Mouse (Mus musculus) limb, embryonic 14.5 days (tissue): ENCODE measurements at regions not wholly inside any gene's neighbourhood (a gene's known extent, or its start where the extent isn't known, plus 50 kb on each side); places are given as distances from the start of the nearest gene placed in this dataset.

Experiments used
- ATAC-seq: fragments of 200-750 bp; cut with Nextera tagmentation; 2 replicates; pipeline ENCODE4 v1.8.0; 2017; ENCODE audit warnings: low read depth, moderate number of reproducible peaks, moderate TSS enrichment; ENCODE audit not compliant: low FRiP score
- DNase-seq: peaks from one replicate; pipeline ENCODE4 v3.0.0-alpha.2; 2015; ENCODE audit warnings: low spot score
- H3K27ac ChIP-seq: fragments of 300-500 bp; sonication (generic); replicated peaks from 2 replicates; pipeline ENCODE4 v1.5.1; 2014; ENCODE audit warnings: low read depth, mild to moderate bottlenecking, low read length, moderate library complexity, mixed read lengths
- H3K27me3 ChIP-seq: fragments of 300-500 bp; sonication (generic); 2 replicates; pipeline ENCODE4 v1.6.1; 2014; ENCODE audit warnings: low read length, mixed read lengths; ENCODE audit not compliant: control insufficient read depth, insufficient read depth
- H3K36me3 ChIP-seq: fragments of 300-500 bp; sonication (generic); 2 replicates; pipeline ENCODE4 v1.6.1; 2014; ENCODE audit warnings: mild to moderate bottlenecking, low read length, moderate library complexity, mixed read lengths; ENCODE audit not compliant: control insufficient read depth, insufficient read depth
- H3K4me1 ChIP-seq: fragments of 300-500 bp; sonication (generic); 2 replicates; pipeline ENCODE4 v1.6.1; 2014; ENCODE audit warnings: antibody characterized with exemption, low read length, mixed read lengths; ENCODE audit not compliant: control insufficient read depth, insufficient read depth
- H3K4me2 ChIP-seq: fragments of 300-500 bp; sonication (generic); replicated peaks from 2 replicates; pipeline ENCODE4 v1.6.1; 2014; ENCODE audit warnings: low read depth, mild to moderate bottlenecking, low read length, moderate library complexity; ENCODE audit not compliant: severe bottlenecking
- H3K4me3 ChIP-seq: fragments of 300-500 bp; sonication (generic); replicated peaks from 2 replicates; pipeline ENCODE4 v1.5.1; 2014; ENCODE audit warnings: low read length
- H3K9ac ChIP-seq: fragments of 300-500 bp; sonication (generic); 2 replicates; pipeline ENCODE4 v1.6.1; 2014; ENCODE audit warnings: mild to moderate bottlenecking, low read depth, low read length, moderate library complexity; ENCODE audit not compliant: severe bottlenecking
- H3K9me3 ChIP-seq: fragments of 300-500 bp; sonication (generic); 2 replicates; pipeline ENCODE4 v1.6.1; 2016; ENCODE audit warnings: low read length; ENCODE audit not compliant: control insufficient read depth
- POLR2A ChIP-seq: fragments of 200-500 bp; IDR thresholded peaks from 2 replicates; pipeline ENCODE4 v1.8.0; 2012; ENCODE audit warnings: inconsistent platforms, mild to moderate bottlenecking, moderate library complexity, borderline replicate concordance; ENCODE audit not compliant: insufficient read depth, insufficient read length; ENCODE audit errors: extremely low read depth
- WGBS: fragments of 180-500 bp; shearing (Covaris S2); extraction: QIAGEN DNeasy Blood & Tissue Kit; methylation state at CpG from one replicate; pipeline ENCODE4 v1.1.7; 2014; 5-methylcytosine and 5-hydroxymethylcytosine counted together

DNA sequence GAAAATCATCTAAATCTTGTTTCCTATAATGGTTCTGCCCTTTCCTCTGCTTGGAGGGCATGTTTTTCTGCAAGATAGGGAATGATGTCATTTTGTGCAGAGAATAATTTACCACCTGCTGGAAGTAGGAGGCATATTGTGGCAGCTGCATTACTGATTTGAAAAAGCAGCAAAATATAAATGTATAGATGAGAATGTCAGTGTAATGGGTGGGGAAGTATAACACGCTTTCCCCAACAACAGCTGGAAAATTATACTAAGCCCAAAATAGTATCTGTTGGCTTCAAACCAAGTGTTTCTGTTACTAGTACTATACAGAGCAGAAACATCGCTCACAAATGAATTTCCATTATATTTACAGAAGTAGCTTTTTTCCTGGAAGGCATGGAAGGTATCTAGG is 1405.9 kb upstream of the Gje1 start:
- WGBS, result 63% methylated on average over 2 of the region's 2 CpGs
- Histone ChIP-seq H3K4me2 (no peak overlapping the region), H3K27ac (no peak overlapping the region), H3K36me3 (no peaks in the 10 kb centered on the region), H3K9me3 (no peaks in the 10 kb centered on the region), H3K4me3 (no peak overlapping the region), H3K27me3 (no peaks in the 10 kb centered on the region), H3K9ac (no peak overlapping the region), H3K4me1 (no peaks in the 10 kb centered on the region)
- TF ChIP-seq POLR2A, result no peak
- DNase-seq, result peak; percentile 75
- ATAC-seq, result peak; percentile 57

DNA sequence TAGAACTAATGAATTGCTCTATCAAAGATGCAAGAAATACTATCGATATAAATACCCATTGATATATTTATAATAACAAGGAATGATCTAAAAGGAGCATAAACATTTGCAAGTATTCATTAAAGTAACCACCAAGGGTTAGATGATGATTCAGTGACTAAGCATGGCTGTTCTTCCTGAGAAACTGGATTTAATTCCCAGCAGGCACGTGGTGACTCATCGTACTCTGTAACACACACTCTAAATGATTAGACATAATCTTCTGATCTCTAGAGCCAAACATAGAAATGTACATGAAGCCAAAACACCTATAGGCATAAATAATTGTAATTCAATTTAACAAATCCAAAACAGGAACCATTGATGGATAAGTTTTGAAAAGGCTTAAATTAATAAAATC is 1370.2 kb upstream of the Gje1 start:
- no peak overlapping the region for H3K27ac ChIP-seq
- no peaks in the 10 kb centered on the region for H3K27me3 ChIP-seq
- H3K9me3 ChIP-seq, result no peaks in the 10 kb centered on the region
- TF ChIP-seq POLR2A, result no peak
- DNase-seq (peak; percentile 15), ATAC-seq (no peak)
- no peaks in the 10 kb centered on the region for H3K36me3 ChIP-seq
- no peak overlapping the region for H3K4me2 ChIP-seq
- WGBS, result 85% methylated on average over 3 of the region's 3 CpGs
- no peak overlapping the region for H3K9ac ChIP-seq
- H3K4me1 ChIP-seq, result no peaks in the 10 kb centered on the region
- H3K4me3 ChIP-seq, result no peak overlapping the region

DNA sequence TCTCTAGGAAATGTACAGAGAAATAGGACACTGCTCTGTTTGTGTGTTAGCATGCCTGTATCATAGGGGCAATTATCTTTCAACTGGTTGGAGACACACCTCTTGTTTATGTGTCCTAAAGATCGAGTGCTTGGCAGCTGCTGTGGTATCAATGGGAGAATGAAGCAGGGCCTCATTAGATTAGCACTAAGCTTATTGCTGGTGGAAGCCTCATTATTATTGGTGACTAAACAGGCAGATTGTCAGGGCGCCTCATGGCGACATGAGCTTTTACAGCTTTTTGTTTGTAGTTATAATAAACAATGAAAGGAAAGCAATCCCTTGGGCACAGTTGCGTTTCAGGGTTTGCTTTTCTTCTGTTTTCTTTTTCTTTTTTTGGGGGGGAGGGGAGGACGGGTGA is 1335.0 kb upstream of the Gje1 start:
- no peaks in the 10 kb centered on the region for H3K4me1 ChIP-seq
- H3K9me3 ChIP-seq, result no peaks in the 10 kb centered on the region
- no peak overlapping the region for H3K9ac ChIP-seq
- H3K27ac ChIP-seq, result no peak overlapping the region
- no peak overlapping the region for H3K4me3 ChIP-seq
- no peaks in the 10 kb centered on the region for H3K27me3 ChIP-seq
- ATAC-seq, result no peak
- no peak overlapping the region for H3K4me2 ChIP-seq
- no peak for TF ChIP-seq POLR2A
- WGBS, result 30% methylated on average over 5 of the region's 5 CpGs
- DNase-seq, result no peak
- no peaks in the 10 kb centered on the region for H3K36me3 ChIP-seq

DNA sequence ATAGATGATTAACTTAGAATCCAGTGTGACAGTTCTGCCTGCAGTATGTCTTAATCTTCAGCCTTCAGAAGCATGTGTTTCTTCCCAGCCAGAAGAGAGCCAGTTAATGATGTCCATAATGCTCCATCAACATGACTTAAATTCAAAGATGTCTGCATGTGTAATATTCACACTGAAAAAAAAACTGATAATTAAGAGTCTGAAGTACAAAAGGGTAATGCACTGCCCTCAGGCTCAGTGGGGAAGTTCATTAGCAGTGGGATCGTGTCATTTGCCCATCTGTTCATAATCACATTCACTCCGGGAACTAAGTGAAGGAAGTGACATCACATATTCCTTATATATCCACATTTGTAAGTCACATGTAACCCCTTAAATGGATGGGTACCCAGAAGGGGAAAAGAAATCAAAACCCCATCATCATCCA is 1334.5 kb upstream of the Gje1 start:
- Histone ChIP-seq H3K4me3 (no peak overlapping the region), H3K36me3 (no peaks in the 10 kb centered on the region), H3K27ac (no peak overlapping the region), H3K4me2 (no peak overlapping the region), H3K9me3 (no peaks in the 10 kb centered on the region), H3K4me1 (no peaks in the 10 kb centered on the region), H3K9ac (no peak overlapping the region), H3K27me3 (no peaks in the 10 kb centered on the region)
- no peak for DNase-seq
- no peak for TF ChIP-seq POLR2A
- no peak for ATAC-seq
- 15% methylated on average over 2 of the region's 2 CpGs for WGBS

DNA sequence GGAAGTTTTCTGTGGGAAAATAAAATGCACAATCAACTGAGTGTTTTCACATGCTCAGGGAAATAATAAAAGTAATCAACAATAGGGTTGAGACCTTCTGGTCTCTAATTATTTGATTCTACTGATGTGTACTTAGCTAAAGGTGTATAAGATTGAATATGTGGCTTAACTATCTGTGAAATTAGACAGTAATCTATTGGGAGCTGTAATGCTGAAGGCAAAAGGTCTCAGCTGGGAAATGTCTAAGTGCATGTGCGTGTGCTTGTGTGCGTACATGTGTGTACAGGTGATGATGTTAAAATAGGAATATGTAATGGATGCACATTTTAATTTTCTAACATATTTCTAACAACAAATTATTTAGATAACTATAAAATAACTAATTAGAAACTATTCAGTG is 1318.2 kb upstream of the Gje1 start:
- Histone ChIP-seq H3K27ac (no peak overlapping the region), H3K4me1 (no peaks in the 10 kb centered on the region), H3K36me3 (no peaks in the 10 kb centered on the region), H3K9ac (no peak overlapping the region), H3K27me3 (no peaks in the 10 kb centered on the region), H3K4me2 (no peak overlapping the region), H3K4me3 (no peak overlapping the region), H3K9me3 (no peaks in the 10 kb centered on the region)
- WGBS, result 90% methylated on average over 2 of the region's 2 CpGs
- TF ChIP-seq POLR2A, result no peak
- DNase-seq (no peak), ATAC-seq (no peak)

DNA sequence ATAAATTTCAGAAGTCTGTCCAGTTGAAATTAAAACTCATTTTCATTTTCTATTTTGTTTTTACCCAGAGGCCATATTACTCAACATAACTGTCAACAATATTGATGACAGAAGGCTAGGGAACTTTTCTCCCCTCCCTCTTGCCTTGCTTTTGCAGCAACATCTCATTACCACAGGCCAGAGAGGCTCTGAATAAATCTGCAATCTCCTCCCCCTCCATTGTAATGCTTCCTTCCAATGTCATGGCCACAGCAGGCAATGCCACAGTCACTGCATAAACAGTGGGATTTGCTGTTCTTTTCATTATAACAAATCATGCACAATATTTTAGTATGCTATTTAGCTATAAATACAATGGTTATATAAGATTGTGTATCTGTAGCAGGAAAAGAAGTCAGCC is 1315.1 kb upstream of the Gje1 start:
- TF ChIP-seq POLR2A, result no peak
- Histone ChIP-seq H3K9me3 (no peaks in the 10 kb centered on the region), H3K27me3 (no peaks in the 10 kb centered on the region), H3K4me2 (no peak overlapping the region), H3K27ac (no peak overlapping the region), H3K4me1 (no peaks in the 10 kb centered on the region), H3K4me3 (no peak overlapping the region), H3K9ac (no peak overlapping the region), H3K36me3 (no peaks in the 10 kb centered on the region)
- ATAC-seq, result no peak
- DNase-seq, result no peak
